Mouse (Mus musculus) cerebellum, adult 8-10 months (tissue): ENCODE results near the gene Cfap161.

ENCODE experiments used
- DNase-seq: peaks from one replicate; pipeline ENCODE4 v3.0.0; 2022

The Cfap161 gene

GRCm38 (mm10) chr7:83794705-83795104 lies at the start of gene Cfap161:
TSS of gene Cfap161 (minus strand) at chr7:83794880.
- DNase-seq: no peak

DNA sequence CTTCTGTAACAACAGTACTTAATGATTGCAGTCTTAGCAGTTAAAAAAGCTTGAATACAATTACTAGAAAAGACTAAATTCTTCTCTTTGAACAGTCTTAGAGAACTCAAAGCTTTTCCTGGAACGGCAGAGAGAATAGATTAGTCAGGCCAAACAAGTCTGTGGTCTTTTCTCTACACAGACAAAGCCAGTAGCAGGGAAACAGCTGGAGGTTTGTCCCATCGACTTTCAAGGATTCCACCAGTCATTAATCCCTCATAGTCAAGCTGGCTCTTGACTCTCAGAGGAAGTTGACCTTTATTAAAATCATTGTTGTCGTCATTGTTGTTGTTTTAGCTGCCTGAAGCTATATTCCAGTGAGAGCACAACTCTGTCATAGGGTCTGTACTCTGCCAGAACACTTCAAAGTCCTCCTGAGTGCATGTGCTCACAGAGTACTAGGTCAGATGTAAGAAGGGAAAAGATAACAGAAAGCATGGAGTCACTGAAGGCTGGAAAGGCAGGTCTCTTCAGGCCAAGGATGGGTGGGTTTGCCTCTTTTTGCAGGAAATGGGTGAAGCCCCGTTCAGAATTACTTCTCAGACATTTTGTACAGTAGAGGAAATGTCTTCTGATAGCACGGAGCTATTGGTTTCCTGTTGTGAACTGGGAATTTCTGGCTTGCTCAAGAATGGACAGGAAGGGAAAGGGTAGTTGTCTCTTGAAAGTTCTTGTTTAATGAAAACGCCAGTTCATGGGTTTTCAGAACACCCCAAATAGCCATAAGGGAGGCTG lies 48.0 kb upstream of the Cfap161 start:
- DNase-seq: no peak

GRCm38 (mm10) chr7:83840076-83840475 lies 45.4 kb upstream of the Cfap161 start:
- no peak for DNase-seq

DNA sequence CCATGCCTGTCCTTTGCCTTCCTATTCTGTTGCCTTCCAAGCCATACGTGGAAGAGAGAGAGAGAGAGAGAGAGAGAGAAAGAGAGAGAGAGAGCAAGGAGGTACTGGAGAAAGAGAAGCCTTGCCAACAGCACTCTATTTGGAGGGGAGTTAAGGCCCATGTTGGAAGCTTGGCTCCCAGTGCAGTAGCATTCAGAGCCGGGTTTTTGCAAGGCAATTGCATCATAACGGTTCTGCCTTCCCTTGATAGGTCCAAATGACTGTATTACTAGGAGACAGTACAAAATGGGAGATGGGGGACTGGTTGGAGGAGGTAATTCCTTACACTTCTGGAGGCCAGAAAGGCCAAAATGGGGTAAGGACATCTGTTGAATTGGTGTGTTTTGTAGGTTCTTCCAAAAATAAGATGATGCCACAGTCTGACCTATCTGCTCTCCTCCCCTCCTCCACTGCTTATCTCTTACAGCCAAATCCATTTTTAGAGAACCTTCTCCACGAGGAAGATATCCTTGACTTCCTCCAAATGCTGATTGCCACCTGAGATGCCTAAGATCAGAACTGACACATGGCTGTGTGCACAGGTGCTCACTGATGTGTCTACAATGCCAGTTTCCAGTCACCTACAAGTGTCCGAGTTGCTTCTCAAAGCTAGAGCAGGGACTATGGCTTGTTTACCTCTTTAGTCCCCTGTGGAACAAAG lies 44.0 kb upstream of the Cfap161 start:
- DNase-seq: no peak

GRCm38 (mm10) chr7:83829355-83829754 lies 34.7 kb upstream of the Cfap161 start:
- DNase-seq: no peak

DNA sequence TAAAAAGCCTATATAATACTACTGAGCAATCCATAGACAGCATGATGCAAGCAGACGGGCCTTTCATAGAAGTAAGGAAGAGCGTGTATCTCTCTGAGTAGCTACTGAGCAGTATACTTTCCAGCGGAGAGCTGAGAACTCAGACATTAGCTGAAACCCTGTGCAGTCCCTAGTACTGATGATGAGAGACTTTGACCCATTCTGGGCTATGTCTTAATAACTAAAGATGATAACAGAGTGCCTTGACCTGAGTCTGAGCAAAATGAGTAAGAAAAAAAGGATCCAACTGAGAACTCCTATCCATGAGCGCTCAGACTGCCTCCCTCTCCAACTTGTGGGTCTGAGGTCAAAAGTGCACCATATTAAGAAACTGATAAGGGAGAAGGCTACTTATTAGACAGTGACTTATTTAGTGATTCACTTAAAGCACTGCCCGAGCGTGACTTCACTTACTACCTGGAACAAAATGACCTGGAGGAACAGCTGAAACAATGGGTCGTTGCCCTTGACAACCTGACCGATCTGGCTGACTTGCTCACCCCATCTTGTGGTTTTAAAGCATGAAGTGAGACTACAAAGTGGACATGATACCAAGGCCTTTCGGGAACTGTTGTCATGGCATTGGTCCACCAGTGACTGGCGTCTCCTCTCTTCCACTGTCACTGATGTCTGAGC lies 32.9 kb upstream of the Cfap161 start:
- no peak for DNase-seq

- DNase-seq: no peak
These were observed 32.1 kb upstream of the Cfap161 start for GRCm38 (mm10) chr7:83826808-83827207.

DNA sequence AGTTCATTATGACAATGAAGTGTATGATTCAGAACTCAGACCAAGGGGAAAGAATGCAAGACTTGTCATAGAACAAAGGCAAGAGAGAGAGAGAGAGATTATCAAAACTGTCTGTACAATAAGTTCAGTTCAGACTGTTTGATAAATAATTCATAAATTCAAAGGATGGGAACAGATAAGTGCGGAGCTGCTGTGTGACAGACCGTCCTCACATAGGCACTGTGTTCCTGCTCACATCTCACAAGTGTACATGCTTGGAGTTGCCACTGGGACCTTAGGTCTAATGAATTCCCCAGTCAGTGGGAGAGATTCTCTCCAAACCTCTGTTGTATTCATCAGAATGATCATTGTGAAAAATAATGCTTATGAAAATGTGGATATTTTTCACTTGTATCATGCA lies 27.3 kb upstream of the Cfap161 start:
- DNase-seq: no peak

DNA sequence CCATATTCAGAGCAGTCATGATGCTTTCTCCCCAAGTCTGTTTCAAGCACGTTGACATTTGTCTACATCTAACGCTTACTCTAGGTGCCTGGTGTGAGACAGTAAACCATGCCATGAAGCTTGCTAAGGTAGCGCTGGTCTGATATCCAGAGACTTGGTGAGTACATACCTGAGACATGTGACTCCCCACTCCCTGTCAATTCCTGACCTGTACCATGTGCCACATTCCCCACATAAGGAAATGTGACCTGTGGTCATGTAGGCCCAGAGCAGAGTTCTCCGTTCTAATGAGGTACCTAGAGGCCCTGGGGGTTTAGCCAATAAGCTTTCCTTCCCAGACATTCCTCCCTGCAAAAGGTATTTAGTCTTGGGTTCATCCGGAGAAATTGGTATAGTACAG lies 22.2 kb upstream of the Cfap161 start:
- no peak for DNase-seq

GRCm38 (mm10) chr7:83815646-83816045 lies 21.0 kb upstream of the Cfap161 start:
- no peak for DNase-seq

- no peak for DNase-seq
These were observed 19.3 kb upstream of the Cfap161 start for GRCm38 (mm10) chr7:83813993-83814392.

DNA sequence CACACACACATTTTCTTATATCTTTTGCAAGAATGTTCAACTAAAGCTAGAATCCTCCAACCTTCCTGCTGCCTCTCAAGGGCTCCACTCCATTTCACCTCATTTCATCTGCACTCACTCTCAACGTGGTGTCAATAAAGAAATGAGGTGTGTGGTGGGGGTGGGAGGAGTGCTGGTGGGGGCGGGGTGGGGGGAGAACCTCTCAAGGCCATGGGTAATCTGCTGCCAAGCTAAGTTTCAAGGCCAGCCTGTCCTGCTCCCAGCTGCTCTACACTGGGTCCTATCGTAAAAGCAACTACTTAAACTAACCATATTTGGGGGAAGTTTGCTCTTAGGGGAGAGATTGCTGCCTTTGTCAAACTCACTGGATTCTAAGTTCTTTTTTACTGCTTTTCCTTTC lies 18.8 kb upstream of the Cfap161 start:
- no peak for DNase-seq

DNA sequence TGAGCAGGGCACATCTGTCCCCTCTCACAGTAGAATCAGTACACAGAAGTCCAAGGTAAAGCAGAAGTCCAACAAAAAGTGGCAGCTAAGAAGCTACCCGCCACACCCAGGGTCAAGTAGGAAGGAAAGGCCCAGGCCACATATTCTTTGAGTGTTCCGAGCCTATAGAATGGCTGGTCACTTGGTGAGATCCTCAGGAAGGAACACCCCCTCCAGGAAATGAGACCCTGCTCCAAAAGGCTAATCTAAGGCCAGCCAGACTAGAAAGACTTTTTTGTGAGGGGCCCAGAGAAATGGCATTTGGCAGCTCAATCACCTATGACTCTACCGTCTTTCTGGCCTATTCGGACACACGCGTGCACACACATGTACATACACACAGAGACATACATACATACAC lies 18.3 kb upstream of the Cfap161 start:
- DNase-seq: no peak

GRCm38 (mm10) chr7:83812581-83812980 lies 17.9 kb upstream of the Cfap161 start:
- DNase-seq: no peak

GRCm38 (mm10) chr7:83811916-83812315 lies 17.2 kb upstream of the Cfap161 start:
- no peak for DNase-seq

GRCm38 (mm10) chr7:83811461-83811860 lies 16.8 kb upstream of the Cfap161 start:
- no peak for DNase-seq

DNA sequence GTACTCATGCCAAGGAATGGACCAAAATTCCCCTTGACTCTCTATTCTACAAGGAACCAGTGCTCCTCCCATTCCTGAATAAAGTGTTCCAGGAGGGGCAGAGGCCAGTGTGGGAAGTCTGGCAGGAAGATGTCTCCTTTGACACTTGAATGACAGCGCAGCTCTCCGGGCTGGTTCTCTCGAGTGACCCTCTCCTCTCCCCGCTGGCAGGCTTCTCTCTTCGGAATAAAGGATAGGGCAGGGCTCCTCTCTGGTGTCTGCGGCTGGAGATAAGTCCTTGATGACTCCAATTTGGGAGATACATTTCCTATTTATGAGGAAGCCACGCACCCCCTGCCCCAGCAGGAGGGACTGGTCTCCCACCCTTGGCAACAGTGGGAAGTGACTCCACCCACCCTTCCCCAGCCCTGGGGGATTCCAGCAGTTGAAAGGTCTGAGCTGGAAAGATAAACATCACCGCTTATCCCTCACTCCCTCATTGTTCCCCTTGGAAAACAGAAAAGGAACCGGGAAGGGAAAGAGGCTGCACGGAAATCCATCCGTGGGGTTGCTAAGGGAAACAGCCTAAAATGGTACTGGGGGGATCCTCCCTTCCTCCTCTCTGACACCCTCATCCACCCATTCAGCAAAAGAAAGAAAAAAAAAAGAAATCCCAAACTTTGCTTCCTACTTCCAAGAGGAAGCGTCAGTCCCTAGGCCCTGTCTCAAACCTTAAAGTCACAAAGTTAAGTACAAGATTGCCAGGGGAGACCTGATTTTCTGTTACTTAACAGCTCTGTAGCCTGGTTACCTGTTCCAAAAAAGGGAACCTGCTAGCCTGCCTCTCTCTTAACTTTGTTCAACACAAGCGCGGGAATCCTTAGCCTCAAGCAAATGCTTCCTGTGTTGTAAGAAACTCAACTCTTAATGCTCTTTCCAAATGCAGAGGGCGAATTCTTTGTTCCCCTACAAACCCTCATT lies 15.7 kb upstream of the Cfap161 start:
- DNase-seq: peak; percentile 41

DNA sequence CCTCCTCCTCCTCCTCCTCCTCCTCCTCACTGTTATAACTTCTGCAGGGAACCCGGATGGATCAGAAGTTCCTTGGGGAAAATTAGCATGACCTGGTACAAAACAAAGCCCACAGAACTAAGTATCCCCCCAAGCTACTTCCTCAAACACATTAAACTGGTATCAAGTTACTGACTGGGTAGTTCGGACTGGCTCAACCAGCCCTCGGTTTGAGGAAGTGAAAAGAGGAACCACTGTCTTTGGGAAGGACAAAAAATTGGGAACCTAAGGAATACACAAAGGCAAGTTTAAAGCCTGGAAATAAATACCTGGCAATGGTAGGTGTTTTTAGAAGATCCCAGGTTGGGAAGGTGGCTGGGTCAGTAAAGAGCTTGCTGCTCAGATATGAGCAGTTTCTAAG lies 15.0 kb upstream of the Cfap161 start:
- DNase-seq: no peak

DNA sequence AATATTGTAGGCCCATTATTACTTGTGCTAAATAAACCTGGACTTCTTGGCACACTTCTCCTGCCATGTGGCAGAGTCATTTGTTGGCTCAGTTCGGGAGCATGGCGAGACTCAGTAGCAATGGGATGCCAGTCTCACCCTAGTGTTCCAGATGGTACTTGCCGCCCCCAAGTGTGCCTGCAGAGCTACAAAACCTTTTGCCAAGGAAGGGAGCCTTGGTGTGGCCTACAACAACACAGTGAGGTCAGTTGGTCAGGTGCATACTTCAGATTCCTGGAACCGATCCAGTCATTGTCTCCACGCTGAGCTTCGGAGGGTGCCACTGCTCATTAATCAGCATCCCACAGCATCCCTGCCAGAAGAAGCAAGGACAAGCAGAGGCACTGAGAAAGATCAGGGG lies 14.4 kb upstream of the Cfap161 start:
- DNase-seq: peak; percentile 97

GRCm38 (mm10) chr7:83806934-83807333 lies 12.3 kb upstream of the Cfap161 start:
- no peak for DNase-seq

DNA sequence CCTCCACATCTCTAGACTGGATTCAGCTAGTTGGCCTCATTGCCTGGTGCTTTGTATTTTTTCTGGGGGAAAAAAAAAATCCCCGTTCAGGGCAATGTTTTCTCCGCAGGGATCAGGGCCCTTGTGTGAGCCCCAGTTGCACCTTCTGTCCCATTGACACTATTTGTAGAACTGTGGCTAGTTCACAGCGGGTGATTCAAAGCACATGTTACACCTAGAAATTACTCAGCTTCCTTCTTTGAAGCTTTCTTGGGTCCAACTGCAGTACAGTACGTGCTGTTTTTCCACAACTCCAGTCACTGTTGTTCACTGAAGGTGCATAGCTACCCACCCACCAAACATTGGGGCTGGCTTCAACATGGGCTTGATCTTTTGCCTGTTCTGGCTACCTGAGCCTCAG lies 9.1 kb upstream of the Cfap161 start:
- no peak for DNase-seq

DNA sequence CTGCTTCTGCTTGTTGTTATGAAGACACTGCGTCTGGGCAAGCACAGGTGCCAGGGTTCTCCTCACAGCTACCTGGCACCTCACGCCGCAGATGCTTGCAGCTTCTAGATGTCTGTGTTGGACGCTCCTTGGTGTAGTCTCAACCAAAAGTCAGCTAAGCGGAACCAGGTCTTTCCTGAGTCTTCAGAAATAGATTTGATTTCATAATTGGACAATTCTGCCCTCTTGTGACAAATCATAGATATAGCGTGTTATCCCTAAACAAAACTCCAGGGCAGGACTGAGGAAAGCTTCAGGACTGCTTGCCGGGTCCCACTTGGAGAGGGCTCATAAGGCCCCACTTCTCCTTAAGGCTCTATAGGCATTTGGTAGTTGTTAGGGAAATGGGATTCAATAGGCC lies 7.8 kb upstream of the Cfap161 start:
- DNase-seq: peak; percentile 57

- DNase-seq: no peak
These were observed 7.3 kb upstream of the Cfap161 start for GRCm38 (mm10) chr7:83802007-83802406.
